32 mouse cellular contexts compared by ENCODE assay signal in genomic region chr16:56800946-56801345, GRCm38 (mm10). TPM values are rescaled to one million over a fixed set of nuclear protein-coding genes. Genes with fewer than 3 reads are reported as not detected.
A peak's percentile ranks its signal among the peaks of the same experiment; 100 is the strongest.
DNase-seq lines count a peak whose midpoint lies in the region; ATAC-seq and TF ChIP-seq lines count a peak whose summit lies in the region.
"Had no signal": no experiment of that assay in that cellular context is flagged by ENCODE, and none has a peak within 500 bp of the region (broad histone marks: within the 10 kb centered on the region; RNA-seq: fewer than 3 reads in every experiment).

No protein-coding gene starts in this region.

- DNase-seq in G1E (ENCODE audit: low spot score) (no peak), adipocyte (ENCODE audit: low spot score) (peak; percentile 29)
- no peak for DNase-seq in left cerebral cortex, postnatal 14 days (ENCODE audit: low spot score in 2 of 2)
- no peak for DNase-seq in layer of hippocampus, postnatal 36 days
- DNase-seq: adrenal gland, postnatal 14 days; cerebellum, adult 11-12 months; cerebellum, adult 9-11 months; gastrocnemius, adult 2 months; gastrocnemius, postnatal 36 days; heart, adult 2 months; kidney, postnatal 10 days; right cerebral cortex, postnatal 25 days had no signal

- no peak overlapping the region for H3K9ac ChIP-seq in liver, embryonic 15.5 days
- no peak overlapping the region for H3K9ac ChIP-seq in kidney, embryonic 16.5 days (replicated peaks; ENCODE audit: low read length)
- H3K9ac ChIP-seq: embryonic facial prominence, embryonic 15.5 days; forebrain, embryonic 15.5 days; heart, embryonic 12.5 days; intestine, embryonic 15.5 days; stomach, embryonic 15.5 days had no signal

- H3K27ac ChIP-seq in liver, embryonic 15.5 days (replicated peaks): peak overlapping the region; percentile 58
- no peak overlapping the region for H3K27ac ChIP-seq in kidney, embryonic 16.5 days (ENCODE audit: low read length)
- H3K27ac ChIP-seq: embryonic facial prominence, embryonic 15.5 days; forebrain, embryonic 15.5 days; gastrocnemius, adult 2 months; heart, adult 2 months; hindbrain, postnatal 0 days; intestine, embryonic 15.5 days; macrophage; stomach, embryonic 15.5 days had no signal

- H3K4me2 ChIP-seq in liver, embryonic 15.5 days: peak overlapping the region; percentile 19
- no peak overlapping the region for H3K4me2 ChIP-seq in kidney, embryonic 16.5 days (replicated peaks; ENCODE audit: low read depth, low read length)
- H3K4me2 ChIP-seq: embryonic facial prominence, embryonic 15.5 days; forebrain, embryonic 15.5 days; heart, embryonic 12.5 days; intestine, embryonic 15.5 days; stomach, embryonic 15.5 days had no signal

- intact Hi-C loops in left cerebral cortex, postnatal 14 days (cut with DNase I): loop anchor here (10.0 kb wide), 1 partner anchor 124 kb away; the partner anchor contains the start of gene Lnp1

- no peak for ATAC-seq in erythroblast, adult 5-6 weeks (replicated peaks; ENCODE audit: low FRiP score, poor library complexity, severe bottlenecking)
- no peak for ATAC-seq in G1E (ENCODE audit: extremely low read depth, insufficient number of reproducible peaks, low FRiP score, poor library complexity, severe bottlenecking)
- no peak for ATAC-seq in liver, embryonic 15.5 days (ENCODE audit: insufficient read depth)
- ATAC-seq in kidney, embryonic 16.5 days (ENCODE audit: low FRiP score, low TSS enrichment): no peak
- ATAC-seq: forebrain, embryonic 15.5 days; hindbrain, postnatal 0 days; lung, postnatal 0 days had no signal

- TF ChIP-seq CTCF in G1E (IDR thresholded peaks at IDR 0.05; ENCODE audit: low read depth, low read length): no peak

- H3K36me3 ChIP-seq in erythroblast, embryonic 14.5 days (ENCODE audit: control insufficient read depth): no peaks in the 10 kb centered on the region
- no peaks in the 10 kb centered on the region for H3K36me3 ChIP-seq in G1E (replicated peaks)
- no peaks in the 10 kb centered on the region for H3K36me3 ChIP-seq in liver, embryonic 15.5 days (replicated peaks)
- no peaks in the 10 kb centered on the region for H3K36me3 ChIP-seq in kidney, embryonic 16.5 days (ENCODE audit: insufficient read depth, low read length)
- H3K36me3 ChIP-seq: embryonic facial prominence, embryonic 15.5 days; forebrain, embryonic 15.5 days; heart, embryonic 12.5 days; intestine, embryonic 15.5 days; stomach, embryonic 15.5 days had no signal

- peaks cover 46% of the 10 kb centered on the region for H3K4me1 ChIP-seq in erythroblast, embryonic 14.5 days (ENCODE audit: control insufficient read depth)
- H3K4me1 ChIP-seq in G1E (ENCODE audit: insufficient read depth, low read depth, low read length): peaks cover 72% of the 10 kb centered on the region
- H3K4me1 ChIP-seq in liver, embryonic 15.5 days (replicated peaks): peaks cover 35% of the 10 kb centered on the region
- H3K4me1 ChIP-seq in kidney, embryonic 16.5 days (ENCODE audit: insufficient read depth, low read length): no peaks in the 10 kb centered on the region
- H3K4me1 ChIP-seq: embryonic facial prominence, embryonic 15.5 days; forebrain, embryonic 15.5 days; heart, embryonic 12.5 days; intestine, embryonic 15.5 days; stomach, embryonic 15.5 days had no signal

- no peaks in the 10 kb centered on the region for H3K27me3 ChIP-seq in erythroblast, embryonic 14.5 days (ENCODE audit: control insufficient read depth)
- no peaks in the 10 kb centered on the region for H3K27me3 ChIP-seq in G1E (ENCODE audit: insufficient read depth, low read length)
- H3K27me3 ChIP-seq in liver, embryonic 15.5 days: no peaks in the 10 kb centered on the region
- H3K27me3 ChIP-seq in kidney, embryonic 16.5 days (ENCODE audit: insufficient read depth, low read length): no peaks in the 10 kb centered on the region
- H3K27me3 ChIP-seq: embryonic facial prominence, embryonic 15.5 days; forebrain, embryonic 15.5 days; heart, embryonic 12.5 days; intestine, embryonic 15.5 days; stomach, embryonic 15.5 days had no signal

- whole genome bisulfite sequencing in liver, embryonic 15.5 days (ENCODE audit: insufficient replicate concordance): 65% methylated on average over 7 of the region's 7 CpGs
- WGBS in kidney, embryonic 16.5 days: 81% methylated on average over 7 of the region's 7 CpGs

- peak overlapping the region; percentile 10 for H3K4me3 ChIP-seq in erythroblast, embryonic 14.5 days (replicated peaks)
- H3K4me3 ChIP-seq in G1E (ENCODE audit: low read depth, low read length): peak overlapping the region; percentile 47; the same call in 1 of the 2 replicates
- no peak overlapping the region for H3K4me3 ChIP-seq in liver, embryonic 15.5 days (replicated peaks)
- H3K4me3 ChIP-seq in kidney, embryonic 16.5 days (ENCODE audit: low read length): no peak overlapping the region
- H3K4me3 ChIP-seq: embryonic facial prominence, embryonic 15.5 days; forebrain, embryonic 15.5 days; gastrocnemius, adult 2 months; heart, adult 2 months; heart, embryonic 12.5 days; intestine, embryonic 15.5 days; stomach, embryonic 15.5 days had no signal

- no peaks in the 10 kb centered on the region for H3K9me3 ChIP-seq in erythroblast, embryonic 14.5 days (ENCODE audit: control insufficient read depth, low read length)
- no peaks in the 10 kb centered on the region for H3K9me3 ChIP-seq in G1E (replicated peaks)
- no peaks in the 10 kb centered on the region for H3K9me3 ChIP-seq in liver, embryonic 15.5 days (replicated peaks)
- no peaks in the 10 kb centered on the region for H3K9me3 ChIP-seq in kidney, embryonic 16.5 days (ENCODE audit: low read length)
- H3K9me3 ChIP-seq: embryonic facial prominence, embryonic 15.5 days; forebrain, embryonic 15.5 days; heart, embryonic 12.5 days; intestine, embryonic 15.5 days; stomach, embryonic 15.5 days had no signal

RNA-seq across cellular contexts. Expression of gene Adgrg7, which starts 5.3 kb away (rescaled TPM):
- 0.01 TPM in 1 of 2 replicates, not detected in the other for polyA plus RNA-seq in erythroblast, embryonic 14.5 days (2012)
- 4.2 and 6.9 TPM in 2 replicates for total RNA-seq in erythroblast, adult 5-6 weeks (2015; ENCODE audit: low replicate concordance)
- total RNA-seq in erythroblast, adult 5-6 weeks (2017; ENCODE audit: low replicate concordance): 0.70 and 2.6 TPM in 2 replicates
- total RNA-seq in G1E (2014; fragmentation: Nextera tagmentation): 1.8 and 3.3 TPM in 2 replicates
- 0.17 and 0.33 TPM in 2 replicates for total RNA-seq in G1E (2017)
- polyA plus RNA-seq in G1E (2012): 0.04 TPM in 1 of 2 replicates, not detected in the other
- 0.03 TPM in 1 of 2 replicates, not detected in the other for polyA plus RNA-seq in liver, embryonic 15.5 days (2015; fragmentation: Nextera tagmentation; extraction: Ambion mirVana)
- total RNA-seq in left cerebral cortex, postnatal 14 days (2021): not detected
- not detected in 2 replicates for polyA plus RNA-seq in kidney, embryonic 16.5 days (2015; fragmentation: Nextera tagmentation; extraction: Ambion mirVana)
- total RNA-seq in layer of hippocampus, postnatal 36 days (2021): not detected
- total RNA-seq: adrenal gland, postnatal 14 days; gastrocnemius, adult 2 months; gastrocnemius, postnatal 36 days; heart, adult 2 months; hindbrain, postnatal 0 days; left cerebral cortex, postnatal 10 days; neutrophil, adult 5-6 weeks had no signal
- polyA plus RNA-seq: embryonic facial prominence, embryonic 15.5 days; forebrain, embryonic 15.5 days; heart, adult 2 months; heart, embryonic 12.5 days; heart, postnatal 0 days; hindbrain, postnatal 0 days; kidney, adult 2 months; limb, embryonic 11.5 days; liver, adult 2 months; lung, postnatal 0 days; midbrain, embryonic 14.5 days; neural tube, embryonic 11.5 days had no signal

Comparison
In these comparisons a context has a peak if more than half of its experiments do, and no peak if none do; other contexts are left out.
1. H3K4me3 ChIP-seq: peak in erythroblast, embryonic 14.5 days (single experiment) and G1E (single experiment); none in liver, embryonic 15.5 days (single experiment) and kidney, embryonic 16.5 days (single experiment).